9 mouse cellular contexts compared by ENCODE assay signal in genomic region chr11:72576111-72576465, GRCm38 (mm10). TPM values are rescaled to one million over a fixed set of nuclear protein-coding genes. Genes with fewer than 3 reads are reported as not detected.
A peak's percentile ranks its signal among the peaks of the same experiment; 100 is the strongest.
DNase-seq lines count a peak whose midpoint lies in the region; ATAC-seq and TF ChIP-seq lines count a peak whose summit lies in the region.
"Had no signal": no experiment of that assay in that cellular context is flagged by ENCODE, and none has a peak within 500 bp of the region (broad histone marks: within the 10 kb centered on the region; RNA-seq: fewer than 3 reads in every experiment).

No protein-coding gene starts in this region.

- no peaks in the 10 kb centered on the region for H3K9me3 ChIP-seq in lung, postnatal 0 days (ENCODE audit: low read length)
- no peaks in the 10 kb centered on the region for H3K9me3 ChIP-seq in limb, embryonic 11.5 days (ENCODE audit: control insufficient read depth, low read length)
- no peaks in the 10 kb centered on the region for H3K9me3 ChIP-seq in stomach, embryonic 15.5 days

- no peaks in the 10 kb centered on the region for H3K36me3 ChIP-seq in lung, postnatal 0 days (ENCODE audit: insufficient read depth, low read length)
- H3K36me3 ChIP-seq in limb, embryonic 11.5 days (ENCODE audit: control insufficient read depth, insufficient read depth, low read length) = no peaks in the 10 kb centered on the region
- no peaks in the 10 kb centered on the region for H3K36me3 ChIP-seq in stomach, embryonic 15.5 days

- no peaks in the 10 kb centered on the region for H3K4me1 ChIP-seq in lung, postnatal 0 days (ENCODE audit: insufficient read depth, low read depth, low read length)
- H3K4me1 ChIP-seq in limb, embryonic 11.5 days (ENCODE audit: control insufficient read depth, insufficient read depth, low read length) = no peaks in the 10 kb centered on the region
- peaks cover 11% of the 10 kb centered on the region; the same call in 1 of the 2 replicates for H3K4me1 ChIP-seq in stomach, embryonic 15.5 days

- no peaks in the 10 kb centered on the region for H3K27me3 ChIP-seq in lung, postnatal 0 days (replicated peaks; ENCODE audit: insufficient read depth, low read length)
- no peaks in the 10 kb centered on the region for H3K27me3 ChIP-seq in limb, embryonic 11.5 days (ENCODE audit: control insufficient read depth, insufficient read depth, low read length)
- 0 out of 2 replicates have a peak, but pooled peaks cover 2% of the 10 kb centered on the region for H3K27me3 ChIP-seq in stomach, embryonic 15.5 days (replicated peaks)

- ATAC-seq in lung, postnatal 0 days = no peak
- ATAC-seq in limb, embryonic 11.5 days (ENCODE audit: insufficient number of reproducible peaks, low FRiP score, low TSS enrichment, low read depth) = no peak
- ATAC-seq in stomach, embryonic 15.5 days (ENCODE audit: insufficient read depth, low FRiP score, low read depth) = no peak

- TF ChIP-seq EP300 in lung, postnatal 0 days (IDR thresholded peaks at IDR 0.05) = no peak

- peak; percentile 88 for DNase-seq in cerebellum, postnatal 10 days
- no peak for DNase-seq in cerebellum, adult 9-11 months
- DNase-seq in lung, postnatal 0 days (ENCODE audit: low spot score) = no peak
- DNase-seq in lung, postnatal 36 days = no peak
- no peak for DNase-seq in limb, embryonic 11.5 days (ENCODE audit: low spot score)
- DNase-seq in adrenal gland, postnatal 10 days = no peak
- no peak for DNase-seq in frontal cortex, adult 2 months (ENCODE audit: extremely low spot score in 1 of 2, low spot score in 1 of 2)

- H3K9ac ChIP-seq in lung, postnatal 0 days (replicated peaks; ENCODE audit: low read depth) = peak overlapping the region; percentile 36; the same call in 1 of the 2 replicates
- peak overlapping the region; percentile 13; the same call in 1 of the 2 replicates for H3K9ac ChIP-seq in limb, embryonic 11.5 days (ENCODE audit: low read length)
- H3K9ac ChIP-seq in stomach, embryonic 15.5 days = no peak overlapping the region

- peak overlapping the region; percentile 38 for H3K4me3 ChIP-seq in lung, postnatal 0 days (ENCODE audit: low read depth, low read length)
- peak overlapping the region; percentile 2; the same call in 1 of the 2 replicates for H3K4me3 ChIP-seq in limb, embryonic 11.5 days (ENCODE audit: low read depth, low read length)
- H3K4me3 ChIP-seq in stomach, embryonic 15.5 days (replicated peaks) = peak overlapping the region; percentile 31

- WGBS in lung, postnatal 0 days = 27% methylated on average over 7 of the region's 7 CpGs
- 20% methylated on average over 7 of the region's 7 CpGs for WGBS in limb, embryonic 11.5 days
- WGBS in stomach, embryonic 15.5 days = 21% methylated on average over 7 of the region's 7 CpGs

- no peak overlapping the region for H3K27ac ChIP-seq in lung, postnatal 0 days (ENCODE audit: low read length)
- H3K27ac ChIP-seq in limb, embryonic 11.5 days (replicated peaks; ENCODE audit: low read depth, low read length) = no peak overlapping the region
- no peak overlapping the region for H3K27ac ChIP-seq in stomach, embryonic 15.5 days
- H3K27ac ChIP-seq: macrophage had no signal

- no peak for TF ChIP-seq CTCF in lung, postnatal 0 days (IDR thresholded peaks at IDR 0.05)

- H3K4me2 ChIP-seq in lung, postnatal 0 days (replicated peaks; ENCODE audit: low read depth, low read length) = peak overlapping the region; percentile 68
- peak overlapping the region; percentile 48; the same call in 1 of the 2 replicates for H3K4me2 ChIP-seq in limb, embryonic 11.5 days (ENCODE audit: low read depth, severe bottlenecking)
- H3K4me2 ChIP-seq in stomach, embryonic 15.5 days = peak overlapping the region; percentile 64

RNA-seq across cellular contexts. Expression of gene Spns3, which starts 25.8 kb away (rescaled TPM):
- polyA plus RNA-seq in lung, postnatal 0 days (2015; fragmentation: Nextera tagmentation; extraction: Ambion mirVana) = 0.06 and 0.12 TPM in 2 replicates
- 0.07 TPM in 1 of 2 replicates, not detected in the other for polyA plus RNA-seq in limb, embryonic 11.5 days (2014; fragmentation: Nextera tagmentation; extraction: Ambion mirVana)
- 0.61 and 0.98 TPM in 2 replicates for polyA plus RNA-seq in stomach, embryonic 15.5 days (2015; fragmentation: Nextera tagmentation; extraction: Ambion mirVana)
- total RNA-seq in adrenal gland, postnatal 10 days (2021) = under 1 TPM; 0.21 to 0.55 TPM
- polyA plus RNA-seq in frontal cortex, adult 2 months (2012; rRNA removed) = 0.54 and 0.71 TPM in 2 replicates
- polyA plus RNA-seq: macrophage had no signal

RNA-seq across cellular contexts. Expression of gene Ube2g1, which starts 31.0 kb away (rescaled TPM):
- polyA plus RNA-seq in lung, postnatal 0 days (2015; fragmentation: Nextera tagmentation; extraction: Ambion mirVana) = 44.9 and 48.4 TPM in 2 replicates
- polyA plus RNA-seq in limb, embryonic 11.5 days (2014; fragmentation: Nextera tagmentation; extraction: Ambion mirVana) = 94.7 and 96.3 TPM in 2 replicates
- polyA plus RNA-seq in stomach, embryonic 15.5 days (2015; fragmentation: Nextera tagmentation; extraction: Ambion mirVana) = 56.1 and 64.2 TPM in 2 replicates
- 10 to 100 TPM; 45.0 to 45.9 TPM for total RNA-seq in adrenal gland, postnatal 10 days (2021)
- polyA plus RNA-seq in frontal cortex, adult 2 months (2012; rRNA removed) = 38.2 and 39.7 TPM in 2 replicates

Comparison
In these comparisons a context has a peak if more than half of its experiments do, and no peak if none do; other contexts are left out.
1. DNase-seq: peak in cerebellum, postnatal 10 days (2 of 2); none in cerebellum, adult 9-11 months (single experiment), lung, postnatal 0 days (single experiment), lung, postnatal 36 days (single experiment), limb, embryonic 11.5 days (single experiment), adrenal gland, postnatal 10 days (single experiment) and frontal cortex, adult 2 months (0 of 2).
2. Peak in every context shown above with its lines, with median percentiles within 50 percentile points of each other: H3K4me2 ChIP-seq and H3K4me3 ChIP-seq.